Comparison of ENCODE assay signal across 7 mouse cellular contexts in genomic region chr2:28193690-28194087, GRCm38 (mm10). TPM values are rescaled to one million over a fixed set of nuclear protein-coding genes. Genes with fewer than 3 reads are reported as not detected.
DNase-seq lines count a peak whose midpoint lies in the region; ATAC-seq and TF ChIP-seq lines count a peak whose summit lies in the region.

No protein-coding gene starts in this region.

- H3K27ac ChIP-seq in left cerebral cortex, adult 2 months, result peak overlapping the region; percentile 97
- H3K27ac ChIP-seq in heart, embryonic 14.5 days (replicated peaks in 1 of 2; ENCODE audit: control insufficient read depth in 1 of 2, insufficient read depth in 1 of 2, low read depth in 2 of 2, low read length in 2 of 2), result no peak overlapping the region
- no peak overlapping the region for H3K27ac ChIP-seq in liver, postnatal 0 days (ENCODE audit: low read depth)

- no peak for TF ChIP-seq CTCF in left cerebral cortex, adult 2 months (IDR thresholded peaks at IDR 0.05)
- no peak for TF ChIP-seq CTCF in liver, postnatal 0 days (IDR thresholded peaks at IDR 0.05; ENCODE audit: low read depth)

- 37% methylated on average over 12 of the region's 12 CpGs for WGBS in heart, embryonic 14.5 days
- 32% methylated on average over 12 of the region's 12 CpGs for WGBS in liver, postnatal 0 days (ENCODE audit: insufficient replicate concordance)

- peaks cover 51% of the 10 kb centered on the region for H3K27me3 ChIP-seq in heart, embryonic 14.5 days (ENCODE audit: control insufficient read depth, insufficient read depth, low read length)
- peaks cover 43% of the 10 kb centered on the region for H3K27me3 ChIP-seq in liver, postnatal 0 days (ENCODE audit: insufficient read depth, low read length)

- ATAC-seq in heart, embryonic 14.5 days (ENCODE audit: insufficient number of reproducible peaks, insufficient read depth, low FRiP score, low read depth), result no peak
- ATAC-seq in liver, postnatal 0 days, result no peak
- no peak for ATAC-seq in CD4-positive, CD25-positive, alpha-beta regulatory T cell, adult 4 months

- intact Hi-C loops in left cerebral cortex, adult 2 months (cut with DNase I), result loop anchor here (1.0 to 10.0 kb wide), 5 partner anchors 71 to 649 kb away; no protein-coding TSS in a partner anchor

- no peaks in the 10 kb centered on the region for H3K36me3 ChIP-seq in heart, embryonic 14.5 days (ENCODE audit: control insufficient read depth, insufficient read depth, low read length)
- H3K36me3 ChIP-seq in liver, postnatal 0 days (replicated peaks; ENCODE audit: insufficient read depth, low read length), result no peaks in the 10 kb centered on the region

- H3K4me2 ChIP-seq in heart, embryonic 14.5 days (ENCODE audit: low read length), result peak overlapping the region; percentile 84
- peak overlapping the region; percentile 67 for H3K4me2 ChIP-seq in liver, postnatal 0 days (ENCODE audit: low read depth, low read length)

- peak in 1 of 2 experiments; percentile 49 for DNase-seq in left cerebral cortex, adult 2 months (ENCODE audit: extremely low spot score in 1 of 2, low spot score in 2 of 2)
- no peak for DNase-seq in left cerebral cortex, adult 11 months (ENCODE audit: low spot score)
- DNase-seq in cerebellum, postnatal 14 days, result peak; percentile 74 to 81
- DNase-seq in liver, postnatal 0 days, result no peak
- no peak for DNase-seq in embryo, embryonic 10.5 days (ENCODE audit: low spot score)

- H3K4me1 ChIP-seq in heart, embryonic 14.5 days (ENCODE audit: control insufficient read depth in 2 of 2, insufficient read depth in 2 of 2, low read length in 2 of 2), result 0 out of 4 replicates have a peak, but pooled peaks cover 0 to 2% of the 10 kb centered on the region in 2 experiments
- H3K4me1 ChIP-seq in liver, postnatal 0 days (ENCODE audit: insufficient read depth), result no peaks in the 10 kb centered on the region

- no peaks in the 10 kb centered on the region for H3K9me3 ChIP-seq in heart, embryonic 14.5 days (ENCODE audit: control insufficient read depth, low read length)
- H3K9me3 ChIP-seq in liver, postnatal 0 days (ENCODE audit: low read length), result no peaks in the 10 kb centered on the region

- peak overlapping the region; percentile 83 for H3K4me3 ChIP-seq in left cerebral cortex, adult 2 months
- peak overlapping the region in 1 of 2 experiments; percentile 53; a peak in 3 of 4 replicates for H3K4me3 ChIP-seq in heart, embryonic 14.5 days (ENCODE audit: control insufficient read depth in 1 of 2, insufficient read depth in 1 of 2, low read depth in 1 of 2, low read length in 2 of 2)
- no peak overlapping the region for H3K4me3 ChIP-seq in liver, postnatal 0 days (ENCODE audit: low read depth, low read length)

- no peak for TF ChIP-seq EP300 in liver, postnatal 0 days (IDR thresholded peaks at IDR 0.05; ENCODE audit: low read depth)

- H3K9ac ChIP-seq in heart, embryonic 14.5 days (ENCODE audit: low read length), result no peak overlapping the region
- H3K9ac ChIP-seq in liver, postnatal 0 days (replicated peaks), result no peak overlapping the region

RNA-seq across cellular contexts. Expression of gene Olfm1, which starts 0.9 kb away (rescaled TPM):
- total RNA-seq in left cerebral cortex, adult 2 months (2021), result 1,000 to 10,000 TPM; 1,521 to 1,595 TPM
- polyA plus RNA-seq in heart, embryonic 14.5 days (2014; fragmentation: Nextera tagmentation; extraction: Ambion mirVana), result 9.6 and 11.7 TPM in 2 replicates
- polyA plus RNA-seq in liver, postnatal 0 days (2015; fragmentation: Nextera tagmentation; extraction: Ambion mirVana), result 2.4 and 3.1 TPM in 2 replicates
- not detected for polyA plus RNA-seq in CD4-positive, CD25-positive, alpha-beta regulatory T cell, adult 4 months (2017; shearing (Covaris generic))

Comparison
In these comparisons a context has a peak if more than half of its experiments do, and no peak if none do; other contexts are left out.
1. DNase-seq: peak in cerebellum, postnatal 14 days (2 of 2); none in left cerebral cortex, adult 11 months (single experiment), liver, postnatal 0 days (single experiment) and embryo, embryonic 10.5 days (single experiment).